Mouse (Mus musculus) lung, postnatal 0 days (tissue): ENCODE measurements around the gene Gm20441.

ENCODE experiments used
- CTCF ChIP-seq: IDR thresholded peaks from 2 replicates; pipeline ENCODE4 v1.5.1; 2016; ENCODE audit warnings: antibody characterized with exemption, mild to moderate bottlenecking
- EP300 ChIP-seq: IDR thresholded peaks from 2 replicates; pipeline ENCODE4 v1.6.1; 2016; ENCODE audit warnings: antibody characterized with exemption, mild to moderate bottlenecking, control low read depth

DNA sequence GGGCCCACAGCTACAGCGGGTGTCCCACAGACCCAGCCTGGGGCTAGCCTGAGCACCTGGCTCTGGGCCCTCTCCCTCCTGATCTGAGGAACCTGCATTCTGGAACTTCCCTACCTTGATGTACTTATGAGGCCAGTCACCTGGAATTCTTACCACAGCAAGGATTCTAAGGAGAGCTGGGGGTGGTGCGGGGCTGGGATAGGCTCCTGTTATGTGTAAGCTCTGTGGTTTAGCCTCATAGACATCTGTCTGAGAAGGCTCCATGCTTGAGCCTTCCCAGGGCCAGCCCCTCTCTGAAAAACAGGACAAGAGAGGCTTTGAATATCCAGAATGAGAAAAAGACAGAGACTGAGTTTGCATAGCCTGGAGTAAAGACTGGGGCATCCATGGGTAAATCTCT, 41.7 kb upstream of the Gm20441 start, which contains the start of gene Gstt4:
- TF ChIP-seq CTCF (no peak), EP300 (no peak)
